Mouse (Mus musculus): ENCODE results near the gene Mageb5. TPM values are rescaled to one million over a fixed set of nuclear protein-coding genes. Genes with fewer than 3 reads are reported as not detected.
"Not testable (repeated sequence)": the region's sequence is repeated elsewhere in the genome, so short reads cannot be mapped to it uniquely, and the experiment has no call there.

Mageb5 gene
- not detected for total RNA-seq (2021)
- long read RNA-seq, experiment 1, result 0 reads
- long read RNA-seq, experiment 2, result 0 reads

DNA sequence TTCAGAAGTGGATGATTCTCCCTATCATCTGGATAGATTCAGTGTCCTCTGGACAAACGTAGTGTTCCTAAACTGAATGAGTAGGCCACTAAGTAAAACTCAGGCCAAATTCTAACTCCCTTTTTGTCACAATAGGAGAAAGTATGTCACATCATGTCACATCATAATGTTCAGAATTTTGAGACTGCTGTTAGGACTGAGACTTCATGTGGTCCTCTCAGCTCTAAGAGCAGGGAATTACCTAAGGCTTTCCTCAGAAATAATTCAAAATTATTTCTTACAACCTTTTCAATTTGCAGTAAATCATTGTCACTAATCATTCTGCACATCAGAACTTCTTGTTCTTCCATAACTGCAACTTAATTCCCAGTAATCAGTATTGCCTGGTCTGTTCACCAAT, at the start of gene Mageb5:
TSS of gene Mageb5 (minus strand) at position 101 of the 400 bp plus-strand sequence.
- DNase-seq (ENCODE audit: low spot score in 2 of 2), result not testable (repeated sequence)

- DNase-seq (ENCODE audit: low spot score in 2 of 2), result not testable (repeated sequence)
These were observed 23.1 kb downstream of the Mageb5 start for GRCm38 (mm10) chrX:91759591-91760226.

Other genes starting within 250 kb of the Mageb5 start
- gene 1700084M14Rik, start 207.1 kb downstream of the Mageb5 start, total RNA-seq (2021), result not detected
- gene Gm14781, start 150.8 kb downstream of the Mageb5 start, total RNA-seq (2021), result not detected
- not detected for gene Mageb1, start 233.3 kb upstream of the Mageb5 start, total RNA-seq (2021)

Measured in adrenal gland, postnatal 4 days (tissue).